Mouse (Mus musculus): ENCODE results near the gene Lrrc32. TPM values are rescaled to one million over a fixed set of nuclear protein-coding genes. Genes with fewer than 3 reads are reported as not detected.
A peak's percentile ranks its signal among the peaks of the same experiment; 100 is the strongest.

Lrrc32 gene
- polyA plus RNA-seq, 1 experiment from 2014 or later = 2.3 TPM

DNA sequence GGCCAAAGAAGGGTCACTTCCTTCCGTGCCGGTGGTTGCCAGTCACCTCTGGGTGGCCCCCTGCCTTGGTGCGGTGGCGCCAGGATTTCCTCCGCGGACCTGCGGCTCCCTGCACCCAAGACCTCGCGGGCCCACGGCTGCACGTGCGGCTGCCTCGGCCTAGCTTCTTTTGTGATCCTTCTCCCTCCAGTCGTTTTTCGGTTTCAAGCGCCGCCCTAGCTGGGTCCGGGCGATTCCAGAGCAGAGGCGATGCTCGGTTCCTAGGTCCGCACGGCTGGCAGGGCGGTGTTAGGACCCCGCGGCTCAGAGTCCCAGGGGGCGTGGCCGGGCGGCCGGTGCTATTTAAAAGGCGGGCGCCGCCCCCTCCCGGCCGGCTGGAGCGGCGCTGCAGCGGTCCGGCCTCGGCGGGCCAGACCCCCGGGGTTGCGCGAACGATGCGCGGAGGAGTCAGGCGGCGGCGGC lies 571 bp downstream of the Lrrc32 start:
- Histone ChIP-seq H3K4me3 (replicated peaks) (peak overlapping the region; percentile 53), H3K27ac (no peak overlapping the region), H3K27me3 (peaks cover 29% of the 10 kb centered on the region), H3K36me3 (no peaks in the 10 kb centered on the region), H3K4me1 (replicated peaks) (peaks cover 30% of the 10 kb centered on the region), H3K9ac (replicated peaks) (peak overlapping the region; percentile 56), H3K9me3 (no peaks in the 10 kb centered on the region), H3K4me2 (peak overlapping the region; percentile 79)
- under 1% methylated on average over 50 of the region's 50 CpGs for WGBS
- ATAC-seq (ENCODE audit: insufficient number of reproducible peaks, insufficient read depth, low FRiP score, low TSS enrichment, low read depth) = peak; percentile 70

DNA sequence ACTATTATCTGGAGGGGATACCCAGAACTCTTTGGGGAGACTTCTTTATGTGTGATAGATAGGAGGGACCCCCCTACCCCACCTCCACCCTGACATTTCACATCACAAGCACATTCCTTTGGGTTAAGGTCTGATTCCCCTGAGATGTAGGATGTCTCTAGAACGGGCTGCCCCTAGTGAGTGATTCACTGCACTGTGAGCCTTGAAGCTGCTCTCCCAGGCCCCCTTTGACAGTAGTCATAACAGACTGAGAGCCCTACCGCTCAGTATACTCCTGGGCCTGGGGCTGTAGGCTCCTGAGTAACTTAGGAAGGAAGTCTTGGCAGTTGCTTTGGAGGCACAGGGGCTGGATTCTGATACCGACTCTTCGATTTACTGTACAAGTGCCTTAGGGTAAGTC lies 1.2 kb downstream of the Lrrc32 start:
- no peaks in the 10 kb centered on the region for H3K9me3 ChIP-seq
- 54% methylated on average over 4 of the region's 4 CpGs for WGBS
- peak overlapping the region; percentile 53 for H3K4me3 ChIP-seq (replicated peaks)
- no peak overlapping the region for H3K27ac ChIP-seq
- no peak overlapping the region for H3K9ac ChIP-seq (replicated peaks)
- peaks cover 29% of the 10 kb centered on the region for H3K27me3 ChIP-seq
- peaks cover 34% of the 10 kb centered on the region for H3K4me1 ChIP-seq (replicated peaks)
- H3K36me3 ChIP-seq = no peaks in the 10 kb centered on the region
- no peak for ATAC-seq (ENCODE audit: insufficient number of reproducible peaks, insufficient read depth, low FRiP score, low TSS enrichment, low read depth)
- H3K4me2 ChIP-seq = peak overlapping the region; percentile 79

DNA sequence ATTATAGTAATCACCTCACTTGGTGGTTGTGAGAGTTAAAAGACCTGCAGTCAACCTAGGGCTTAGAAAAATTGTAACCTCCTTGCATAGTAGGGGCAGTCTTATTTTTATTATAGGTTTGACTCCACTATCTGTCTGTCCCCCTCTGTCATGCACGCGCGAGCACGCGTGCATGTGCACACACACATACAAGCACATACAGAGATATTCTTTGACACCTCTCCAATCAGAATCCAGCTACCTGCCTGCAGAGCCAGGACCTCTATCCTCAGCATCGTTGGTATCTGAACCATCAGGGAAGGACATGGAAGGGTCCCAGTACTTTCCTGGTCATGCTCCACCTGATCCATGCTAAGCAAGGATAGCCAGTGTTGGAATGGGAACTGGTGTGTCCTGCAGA lies 1.8 kb downstream of the Lrrc32 start:
- H3K27ac ChIP-seq = no peak overlapping the region
- WGBS = 95% methylated on average over 6 of the region's 6 CpGs
- H3K4me2 ChIP-seq = peak overlapping the region; percentile 79; the same call in 1 of the 2 replicates
- peaks cover 29% of the 10 kb centered on the region for H3K27me3 ChIP-seq
- H3K4me3 ChIP-seq (replicated peaks) = no peak overlapping the region
- H3K9ac ChIP-seq (replicated peaks) = no peak overlapping the region
- no peaks in the 10 kb centered on the region for H3K9me3 ChIP-seq
- no peaks in the 10 kb centered on the region for H3K36me3 ChIP-seq
- no peak for ATAC-seq (ENCODE audit: insufficient number of reproducible peaks, insufficient read depth, low FRiP score, low TSS enrichment, low read depth)
- H3K4me1 ChIP-seq (replicated peaks) = peaks cover 37% of the 10 kb centered on the region

DNA sequence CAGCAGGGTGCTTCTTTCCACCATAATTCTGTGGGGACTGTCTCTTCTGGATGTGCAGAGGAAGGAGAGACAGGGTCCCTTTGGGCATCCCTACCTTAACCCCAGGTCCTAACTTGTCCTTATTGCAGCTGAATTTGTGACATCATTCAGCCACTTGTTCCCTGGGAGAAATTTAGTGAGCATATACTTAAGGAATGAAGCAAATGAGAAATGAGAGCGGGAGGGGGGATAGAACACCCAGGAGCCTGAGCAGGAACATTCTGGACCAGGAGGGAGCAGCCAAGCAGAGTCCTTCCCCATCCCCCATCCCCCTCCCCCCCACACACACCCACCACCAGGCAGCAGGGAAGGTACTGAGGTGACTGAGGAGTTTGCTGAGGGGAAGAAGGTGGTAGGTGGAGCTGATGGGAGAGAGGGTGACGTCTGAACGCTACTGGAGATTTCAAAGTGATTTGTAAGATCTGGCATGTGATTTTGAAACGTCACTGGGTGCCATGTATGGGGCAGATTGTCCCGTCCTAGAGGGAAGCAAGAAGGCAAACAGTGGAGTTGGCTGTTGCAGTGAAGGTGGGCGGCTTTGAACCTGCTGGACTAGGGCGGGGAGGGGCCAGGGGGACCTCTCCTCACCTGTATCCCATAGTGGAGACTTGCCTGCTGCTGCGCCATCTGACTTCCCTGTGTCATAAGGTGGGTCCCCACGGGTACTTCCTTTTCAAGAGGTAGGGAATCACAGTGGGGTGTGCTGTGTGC lies 2.5 kb downstream of the Lrrc32 start:
- Histone ChIP-seq H3K4me2 (no peak overlapping the region; the same call in 1 of the 2 replicates), H3K4me1 (replicated peaks) (peaks cover 37% of the 10 kb centered on the region), H3K27me3 (peaks cover 29% of the 10 kb centered on the region), H3K9ac (replicated peaks) (0 out of 2 replicates have a peak overlapping the region, but pooled peaks have one; percentile 23), H3K4me3 (replicated peaks) (no peak overlapping the region), H3K27ac (no peak overlapping the region), H3K36me3 (no peaks in the 10 kb centered on the region), H3K9me3 (no peaks in the 10 kb centered on the region)
- ATAC-seq (ENCODE audit: insufficient number of reproducible peaks, insufficient read depth, low FRiP score, low TSS enrichment, low read depth) = no peak
- 65% methylated on average over 9 of the region's 9 CpGs for WGBS

DNA sequence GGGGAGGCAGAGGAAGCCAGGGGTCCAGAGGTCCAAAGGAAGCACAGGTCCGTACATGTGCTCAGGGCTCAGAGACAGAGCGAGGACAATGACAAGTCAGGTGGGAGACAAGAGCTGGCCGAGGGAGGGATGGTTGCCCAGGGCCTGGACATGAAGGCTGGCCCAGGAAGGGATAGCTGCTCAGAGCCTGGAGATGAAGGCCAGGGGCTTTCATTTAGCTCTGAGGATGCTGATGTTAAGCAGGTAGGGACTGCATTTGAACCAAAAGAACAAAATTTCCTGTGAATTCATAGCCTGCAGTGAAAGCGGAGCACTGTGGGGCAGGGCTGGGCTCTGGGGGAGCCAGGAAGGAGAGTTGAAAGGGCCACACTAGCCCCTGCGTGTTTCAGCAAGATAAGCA lies 3.2 kb downstream of the Lrrc32 start:
- Histone ChIP-seq H3K4me3 (replicated peaks) (no peak overlapping the region), H3K27ac (no peak overlapping the region), H3K9me3 (no peaks in the 10 kb centered on the region), H3K4me2 (no peak overlapping the region), H3K4me1 (replicated peaks) (peaks cover 35% of the 10 kb centered on the region), H3K9ac (replicated peaks) (0 out of 2 replicates have a peak overlapping the region, but pooled peaks have one; percentile 23), H3K36me3 (no peaks in the 10 kb centered on the region), H3K27me3 (peaks cover 28% of the 10 kb centered on the region)
- 77% methylated on average over 5 of the region's 5 CpGs for WGBS
- no peak for ATAC-seq (ENCODE audit: insufficient number of reproducible peaks, insufficient read depth, low FRiP score, low TSS enrichment, low read depth)

DNA sequence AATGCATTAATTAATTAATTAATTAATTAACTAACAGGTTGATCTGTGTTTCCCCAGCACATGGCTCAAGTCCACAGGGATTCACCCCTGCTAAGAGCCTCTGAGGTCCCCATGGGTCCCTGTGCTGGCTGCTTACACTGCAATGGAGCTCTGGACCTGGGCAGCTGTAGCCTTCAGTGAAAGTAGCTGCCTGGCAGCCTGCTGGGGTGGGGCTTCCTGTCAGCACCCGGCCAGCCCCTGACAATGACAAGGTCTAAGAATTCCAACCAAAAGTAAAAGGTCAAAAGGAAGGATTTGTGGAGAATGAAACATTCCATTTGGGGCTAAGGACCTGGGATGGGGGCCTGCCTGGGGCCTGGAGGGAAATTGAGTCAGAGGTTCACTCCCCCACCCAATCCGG lies 4.2 kb downstream of the Lrrc32 start:
- Histone ChIP-seq H3K4me2 (no peak overlapping the region), H3K9ac (replicated peaks) (no peak overlapping the region), H3K9me3 (no peaks in the 10 kb centered on the region), H3K27me3 (peaks cover 19% of the 10 kb centered on the region), H3K4me3 (replicated peaks) (no peak overlapping the region), H3K27ac (no peak overlapping the region), H3K4me1 (replicated peaks) (peaks cover 35% of the 10 kb centered on the region), H3K36me3 (no peaks in the 10 kb centered on the region)
- no peak for ATAC-seq (ENCODE audit: insufficient number of reproducible peaks, insufficient read depth, low FRiP score, low TSS enrichment, low read depth)
- 58% methylated on average over 2 of the region's 2 CpGs for WGBS

DNA sequence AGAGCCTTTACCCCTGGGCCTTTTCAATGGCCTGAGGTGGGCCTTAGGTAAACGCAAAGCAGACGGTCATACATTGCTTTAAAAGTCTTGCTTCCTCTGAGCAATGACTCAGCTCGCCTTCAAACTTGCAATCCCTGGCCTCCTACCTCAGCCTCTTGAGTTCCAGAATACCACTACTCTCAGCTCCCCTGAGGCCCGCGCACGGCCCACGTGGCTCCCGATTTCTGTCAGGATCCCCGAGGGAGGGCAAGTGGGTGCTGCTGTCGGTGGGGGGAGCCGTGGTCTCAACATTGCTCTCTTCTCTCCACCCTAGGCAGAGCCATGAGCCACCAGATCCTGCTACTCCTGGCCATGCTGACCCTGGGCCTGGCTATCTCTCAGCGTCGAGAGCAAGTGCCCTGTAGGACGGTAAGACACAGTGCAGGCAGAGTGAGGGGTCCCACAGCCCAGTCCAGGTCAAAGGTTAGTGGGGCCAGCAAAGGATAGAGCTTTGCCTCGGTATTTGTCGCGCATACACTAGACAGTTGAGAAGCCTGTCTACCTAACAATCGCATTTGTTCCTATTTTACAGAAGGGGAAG lies 4.9 kb downstream of the Lrrc32 start:
- H3K27me3 ChIP-seq = peaks cover 13% of the 10 kb centered on the region
- no peak for ATAC-seq (ENCODE audit: insufficient number of reproducible peaks, insufficient read depth, low FRiP score, low TSS enrichment, low read depth)
- no peaks in the 10 kb centered on the region for H3K36me3 ChIP-seq
- WGBS = 65% methylated on average over 18 of the region's 18 CpGs
- H3K27ac ChIP-seq = no peak overlapping the region
- H3K4me1 ChIP-seq (replicated peaks) = peaks cover 33% of the 10 kb centered on the region
- H3K9ac ChIP-seq (replicated peaks) = no peak overlapping the region
- no peak overlapping the region for H3K4me3 ChIP-seq (replicated peaks)
- H3K9me3 ChIP-seq = no peaks in the 10 kb centered on the region
- H3K4me2 ChIP-seq = no peak overlapping the region

DNA sequence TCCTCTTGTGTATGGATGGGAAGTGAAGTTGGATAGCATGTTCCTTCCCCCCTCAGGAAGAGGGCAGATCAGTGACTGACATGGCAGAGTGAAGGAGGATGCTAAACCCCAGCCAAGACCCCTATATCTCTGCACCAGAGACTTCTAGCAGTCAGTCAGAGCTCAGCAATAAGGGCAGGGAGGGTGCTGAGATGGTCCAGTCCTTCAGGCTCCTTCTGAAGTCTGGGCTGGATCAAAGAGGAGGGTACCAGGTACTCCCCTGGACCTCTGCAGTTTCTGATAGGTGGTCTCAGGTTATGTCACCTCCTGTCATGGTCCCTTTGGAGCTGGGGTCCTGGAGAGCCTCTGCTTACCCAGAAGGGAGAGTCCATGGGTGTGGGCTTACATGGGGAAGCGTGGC lies 6.5 kb downstream of the Lrrc32 start:
- Histone ChIP-seq H3K27ac (no peak overlapping the region), H3K4me3 (replicated peaks) (no peak overlapping the region), H3K27me3 (peaks cover 5% of the 10 kb centered on the region), H3K4me1 (replicated peaks) (peaks cover 40% of the 10 kb centered on the region), H3K36me3 (no peaks in the 10 kb centered on the region), H3K9ac (replicated peaks) (no peak overlapping the region), H3K4me2 (no peak overlapping the region), H3K9me3 (no peaks in the 10 kb centered on the region)
- ATAC-seq (ENCODE audit: insufficient number of reproducible peaks, insufficient read depth, low FRiP score, low TSS enrichment, low read depth) = no peak
- WGBS = 73% methylated on average over 1 of the region's 1 CpGs

DNA sequence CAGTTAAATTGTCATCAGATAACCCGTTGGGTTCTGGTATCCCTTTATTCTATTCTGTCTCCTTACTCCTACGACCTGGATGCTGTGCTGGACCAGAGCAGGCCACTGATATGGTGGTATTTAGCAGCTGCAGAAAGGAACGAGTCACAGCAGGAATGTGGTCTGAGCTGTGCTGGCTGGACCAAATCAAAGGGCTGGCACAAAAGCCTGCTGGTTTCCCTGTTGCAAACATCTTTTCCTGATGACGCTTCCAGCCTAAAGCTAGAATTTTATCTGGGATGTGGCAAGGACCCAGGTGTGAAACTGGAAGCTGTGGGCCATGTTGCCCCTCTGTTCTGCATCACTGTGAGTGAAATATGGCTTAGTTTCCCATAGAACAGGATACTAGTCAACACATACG lies 8.4 kb downstream of the Lrrc32 start:
- Histone ChIP-seq H3K27ac (no peak overlapping the region), H3K4me3 (replicated peaks) (no peak overlapping the region), H3K9me3 (no peaks in the 10 kb centered on the region), H3K4me2 (no peak overlapping the region), H3K9ac (replicated peaks) (no peak overlapping the region), H3K4me1 (replicated peaks) (peaks cover 45% of the 10 kb centered on the region), H3K27me3 (peaks cover 3% of the 10 kb centered on the region; the same call in 1 of the 2 replicates), H3K36me3 (no peaks in the 10 kb centered on the region)
- 46% methylated on average over 5 of the region's 5 CpGs for WGBS
- ATAC-seq (ENCODE audit: insufficient number of reproducible peaks, insufficient read depth, low FRiP score, low TSS enrichment, low read depth) = no peak

DNA sequence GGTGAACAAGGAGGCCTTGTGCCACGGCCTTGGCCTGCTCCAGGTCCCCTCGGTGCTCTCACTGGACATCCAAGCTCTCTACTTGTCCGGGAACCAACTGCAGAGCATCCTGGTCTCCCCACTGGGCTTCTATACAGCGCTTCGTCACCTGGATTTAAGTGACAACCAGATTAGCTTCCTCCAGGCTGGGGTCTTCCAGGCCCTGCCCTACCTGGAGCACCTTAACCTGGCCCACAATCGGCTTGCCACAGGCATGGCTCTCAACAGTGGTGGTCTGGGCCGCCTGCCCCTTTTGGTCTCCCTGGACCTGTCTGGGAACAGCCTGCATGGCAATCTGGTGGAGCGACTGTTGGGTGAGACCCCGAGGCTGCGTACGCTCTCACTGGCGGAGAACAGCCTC lies 9.0 kb downstream of the Lrrc32 start:
- H3K9ac ChIP-seq (replicated peaks) = no peak overlapping the region
- peaks cover 51% of the 10 kb centered on the region for H3K4me1 ChIP-seq (replicated peaks)
- no peak overlapping the region for H3K4me3 ChIP-seq (replicated peaks)
- no peak overlapping the region for H3K27ac ChIP-seq
- WGBS = 93% methylated on average over 12 of the region's 12 CpGs
- no peaks in the 10 kb centered on the region for H3K36me3 ChIP-seq
- ATAC-seq (ENCODE audit: insufficient number of reproducible peaks, insufficient read depth, low FRiP score, low TSS enrichment, low read depth) = no peak
- H3K27me3 ChIP-seq = peaks cover 3% of the 10 kb centered on the region; the same call in 1 of the 2 replicates
- H3K9me3 ChIP-seq = no peaks in the 10 kb centered on the region
- no peak overlapping the region for H3K4me2 ChIP-seq

DNA sequence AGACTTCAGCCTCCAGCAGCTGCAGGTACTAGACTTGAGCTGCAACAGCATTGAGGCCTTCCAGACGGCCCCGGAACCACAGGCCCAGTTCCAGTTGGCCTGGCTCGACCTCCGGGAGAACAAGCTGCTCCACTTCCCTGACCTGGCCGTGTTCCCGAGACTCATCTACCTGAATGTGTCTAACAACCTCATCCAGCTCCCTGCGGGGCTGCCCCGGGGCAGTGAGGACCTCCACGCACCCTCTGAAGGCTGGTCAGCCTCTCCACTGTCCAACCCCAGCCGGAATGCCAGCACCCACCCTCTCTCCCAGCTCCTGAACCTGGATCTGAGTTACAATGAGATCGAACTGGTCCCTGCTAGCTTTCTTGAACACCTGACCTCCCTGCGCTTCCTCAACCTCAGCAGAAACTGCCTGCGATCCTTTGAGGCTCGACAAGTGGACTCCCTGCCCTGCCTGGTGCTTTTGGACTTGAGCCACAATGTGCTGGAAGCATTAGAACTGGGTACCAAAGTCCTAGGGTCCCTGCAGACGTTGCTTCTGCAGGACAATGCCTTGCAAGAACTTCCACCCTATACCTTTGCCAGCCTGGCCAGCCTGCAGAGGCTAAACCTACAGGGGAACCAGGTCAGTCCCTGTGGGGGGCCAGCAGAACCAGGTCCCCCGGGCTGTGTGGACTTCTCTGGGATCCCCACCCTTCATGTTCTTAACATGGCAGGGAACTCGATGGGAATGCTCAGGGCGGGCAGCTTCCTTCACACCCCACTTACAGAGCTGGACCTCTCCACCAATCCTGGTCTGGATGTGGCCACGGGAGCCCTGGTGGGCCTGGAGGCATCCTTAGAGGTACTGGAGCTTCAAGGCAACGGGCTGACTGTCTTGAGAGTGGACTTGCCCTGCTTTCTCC lies 9.8 kb downstream of the Lrrc32 start:
- peaks cover 50% of the 10 kb centered on the region for H3K4me1 ChIP-seq (replicated peaks)
- no peak for ATAC-seq (ENCODE audit: insufficient number of reproducible peaks, insufficient read depth, low FRiP score, low TSS enrichment, low read depth)
- H3K4me2 ChIP-seq = no peak overlapping the region
- H3K9ac ChIP-seq (replicated peaks) = no peak overlapping the region
- H3K4me3 ChIP-seq (replicated peaks) = no peak overlapping the region
- H3K36me3 ChIP-seq = no peaks in the 10 kb centered on the region
- H3K9me3 ChIP-seq = no peaks in the 10 kb centered on the region
- H3K27ac ChIP-seq = no peak overlapping the region
- 82% methylated on average over 20 of the region's 20 CpGs for WGBS
- peaks cover 3% of the 10 kb centered on the region; the same call in 1 of the 2 replicates for H3K27me3 ChIP-seq

All from limb, embryonic 12.5 days (tissue).